Mouse (Mus musculus) naive thymus-derived CD4-positive, alpha-beta T cell, adult 2 months (primary cell): ENCODE measurements around the gene Rho.

Source experiments
- DNase-seq: peaks from one replicate; pipeline ENCODE4 v3.0.0-alpha.2; 2011; ENCODE audit warnings: low read depth

Rho gene

GRCm38 (mm10) chr6:115956418-115956921 is 24.9 kb downstream of the Rho start:
- DNase-seq = no peak

DNA sequence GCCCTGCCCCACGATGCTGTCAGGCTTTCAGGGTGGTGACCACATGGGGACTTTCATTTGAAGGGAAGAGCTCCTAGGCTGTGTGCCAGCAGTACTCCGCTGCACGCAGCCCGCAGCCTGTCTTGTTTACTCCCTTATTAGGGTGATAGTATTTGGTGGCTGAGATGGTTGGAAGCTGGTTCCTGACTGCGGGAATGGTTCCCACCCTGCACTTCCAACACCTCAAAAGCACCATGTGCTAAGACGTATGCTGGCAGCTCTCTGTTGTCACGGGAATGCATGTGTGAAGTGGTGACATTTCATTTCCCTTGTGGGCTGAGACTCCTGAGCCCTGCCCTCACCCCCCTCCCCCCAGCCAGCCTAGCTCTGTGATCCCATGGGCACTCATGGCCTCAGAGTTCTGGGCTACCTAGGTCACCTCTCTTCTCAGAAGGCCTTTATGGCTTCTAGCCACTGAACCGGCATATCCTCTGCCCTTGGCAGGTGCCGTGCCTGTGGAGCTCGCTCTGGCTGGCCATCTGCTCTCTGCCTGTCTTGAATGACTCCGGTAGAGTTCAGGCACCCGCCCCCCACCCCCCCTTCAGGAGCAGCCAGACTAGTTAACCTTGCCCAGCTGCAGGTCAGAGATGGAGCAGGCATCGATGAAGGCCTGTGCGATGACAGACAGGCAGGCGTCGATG is 25.5 kb downstream of the Rho start:
- no peak for DNase-seq

DNA sequence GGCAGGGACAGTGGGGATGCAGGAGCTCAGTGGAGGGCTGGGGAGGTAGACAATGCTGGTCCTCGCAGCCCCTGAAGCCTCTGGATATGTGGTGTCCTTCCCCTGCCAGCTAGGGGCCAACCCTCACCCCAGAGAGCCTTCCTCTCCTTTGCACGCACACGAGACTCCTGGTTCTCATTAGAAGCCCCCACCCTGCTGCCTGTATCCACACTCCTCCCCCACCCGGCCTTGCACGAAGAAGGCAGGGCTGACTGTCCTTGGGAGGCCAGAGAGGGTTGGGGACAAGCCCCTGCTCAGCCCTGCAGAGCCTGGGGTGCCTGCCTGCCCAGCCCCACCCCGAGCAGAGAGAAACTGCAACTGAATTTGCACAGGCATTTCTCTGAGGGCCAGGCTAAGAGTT is 26.1 kb downstream of the Rho start:
- DNase-seq = no peak

GRCm38 (mm10) chr6:115958445-115958844 is 26.9 kb downstream of the Rho start:
- no peak for DNase-seq

DNA sequence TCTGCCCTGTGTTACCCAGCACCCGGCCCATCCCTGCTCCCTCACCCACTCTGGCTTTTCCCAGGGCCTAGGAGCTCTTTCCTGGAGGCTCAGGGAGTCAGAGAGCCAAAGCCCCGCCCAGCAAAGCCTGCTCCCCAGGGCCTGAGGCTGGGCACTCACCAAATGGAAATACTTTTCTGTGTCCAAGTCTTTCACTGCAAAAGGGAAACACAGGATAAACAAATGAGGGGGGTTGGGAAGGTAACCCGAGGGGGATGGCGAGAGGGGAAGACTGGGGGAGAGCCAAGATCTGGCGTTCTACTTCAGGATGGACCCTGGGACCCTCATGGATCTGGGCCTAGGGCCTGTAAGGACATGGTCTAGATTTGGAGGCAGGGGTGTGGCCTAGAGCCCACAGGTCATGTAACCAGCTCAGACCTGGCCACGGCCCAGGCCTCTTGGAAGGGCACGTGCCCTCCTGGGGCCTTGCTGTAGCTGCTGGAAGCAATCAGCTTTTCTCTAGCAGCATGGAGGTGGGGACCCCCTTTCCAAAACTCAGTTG is 27.7 kb downstream of the Rho start:
- no peak for DNase-seq

DNA sequence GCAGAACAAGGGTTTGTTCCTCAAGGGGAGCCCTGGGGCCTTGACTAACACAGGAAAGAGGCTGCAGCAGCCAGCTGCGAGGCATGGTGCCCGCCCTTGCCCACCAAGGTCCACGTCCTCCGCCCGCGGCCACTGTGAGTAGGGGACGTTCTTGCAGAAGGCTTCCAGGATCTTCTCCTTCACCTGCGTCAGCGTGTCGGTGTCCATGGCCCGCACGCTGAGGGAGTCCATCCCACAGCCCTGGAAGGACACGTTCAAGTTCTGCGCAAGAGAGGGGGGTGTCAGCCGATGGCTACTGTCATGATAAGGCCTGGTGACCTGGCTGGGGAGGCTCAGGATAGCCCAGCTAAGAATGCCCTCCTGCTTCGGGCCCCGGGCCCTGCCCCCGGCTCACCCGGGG is 28.8 kb downstream of the Rho start:
- no peak for DNase-seq

- DNase-seq = no peak
Observed at GRCm38 (mm10) chr6:115961743-115962142, 30.2 kb downstream of the Rho start.

DNA sequence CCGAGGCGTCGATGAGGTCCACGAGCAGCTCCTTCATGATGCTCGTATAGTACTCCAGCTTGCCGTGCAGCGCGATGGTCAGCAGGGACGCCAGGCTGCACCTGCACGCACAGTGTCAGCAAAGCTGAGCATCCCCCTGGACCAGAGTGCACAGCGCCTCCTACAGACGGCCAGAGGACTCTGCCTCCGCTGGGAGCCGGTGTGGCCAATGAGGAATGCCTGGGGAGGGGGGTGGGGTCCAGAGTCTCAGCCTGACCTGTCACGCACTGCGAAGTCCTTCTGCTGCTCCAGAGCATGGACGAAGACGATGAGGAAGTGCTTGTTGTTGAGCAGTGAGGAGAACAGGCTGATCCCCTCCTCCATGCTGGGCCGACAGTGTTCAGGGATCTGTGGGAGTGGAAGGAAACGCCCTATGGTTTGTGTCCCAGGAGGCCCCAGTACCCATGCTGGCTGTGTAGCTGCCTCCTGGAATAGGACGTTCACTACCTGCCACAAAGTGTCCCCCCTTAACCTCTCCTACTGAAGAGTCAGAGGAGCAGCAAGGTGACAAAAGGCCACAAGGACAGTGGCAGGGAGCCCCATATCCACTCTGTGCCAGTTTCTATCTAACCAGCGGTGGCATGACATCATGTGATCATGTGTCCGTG is 31.0 kb downstream of the Rho start:
- DNase-seq = no peak

- no peak for DNase-seq
Observed at GRCm38 (mm10) chr6:115963656-115964055, 32.1 kb downstream of the Rho start.

- DNase-seq = no peak
Observed at GRCm38 (mm10) chr6:115966227-115966966, 34.8 kb downstream of the Rho start.

GRCm38 (mm10) chr6:115967291-115967880 is 35.8 kb downstream of the Rho start:
- no peak for DNase-seq

- DNase-seq = no peak
Observed at GRCm38 (mm10) chr6:115968086-115968485, 36.5 kb downstream of the Rho start.

- no peak for DNase-seq
Observed at GRCm38 (mm10) chr6:115968700-115969099, 37.2 kb downstream of the Rho start.

GRCm38 (mm10) chr6:115969103-115969502 is 37.6 kb downstream of the Rho start:
- no peak for DNase-seq

- DNase-seq = no peak
Observed at GRCm38 (mm10) chr6:115969952-115970351, 38.4 kb downstream of the Rho start.

GRCm38 (mm10) chr6:115971273-115972060 is 39.9 kb downstream of the Rho start:
- DNase-seq = peak; percentile 38

DNA sequence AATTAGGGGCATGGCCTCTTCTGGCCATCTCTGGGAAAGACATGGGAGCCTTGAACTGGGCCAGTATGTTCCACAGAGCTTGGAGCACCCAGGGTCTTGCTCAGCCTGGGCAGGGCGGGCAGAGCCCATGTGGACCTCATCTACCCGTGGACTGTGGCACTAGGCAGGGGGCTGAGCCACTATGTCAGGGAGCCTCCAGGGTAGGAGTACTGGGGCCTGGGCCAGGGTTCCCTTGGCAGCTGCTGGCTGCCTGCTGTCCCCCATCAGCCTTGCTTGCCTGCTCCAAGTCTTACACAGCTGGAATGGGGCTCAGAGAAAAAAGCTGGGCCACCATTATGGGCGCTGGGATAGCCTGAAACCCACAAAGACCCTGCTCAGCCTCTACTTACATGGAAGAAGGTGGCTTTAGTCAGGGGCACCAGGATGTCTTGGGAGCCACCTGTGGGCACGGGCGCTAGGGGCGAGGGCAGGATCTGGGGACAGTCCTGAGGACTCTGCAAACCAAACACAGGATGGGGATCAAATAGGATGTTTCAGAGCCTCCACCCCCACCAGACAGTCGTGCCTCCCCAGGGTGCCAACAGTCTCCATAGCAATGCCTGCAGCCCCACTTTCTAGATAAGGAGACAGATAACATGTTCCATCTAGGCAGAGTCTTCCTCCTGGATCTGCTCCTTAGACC is 40.7 kb downstream of the Rho start:
- DNase-seq = no peak

DNA sequence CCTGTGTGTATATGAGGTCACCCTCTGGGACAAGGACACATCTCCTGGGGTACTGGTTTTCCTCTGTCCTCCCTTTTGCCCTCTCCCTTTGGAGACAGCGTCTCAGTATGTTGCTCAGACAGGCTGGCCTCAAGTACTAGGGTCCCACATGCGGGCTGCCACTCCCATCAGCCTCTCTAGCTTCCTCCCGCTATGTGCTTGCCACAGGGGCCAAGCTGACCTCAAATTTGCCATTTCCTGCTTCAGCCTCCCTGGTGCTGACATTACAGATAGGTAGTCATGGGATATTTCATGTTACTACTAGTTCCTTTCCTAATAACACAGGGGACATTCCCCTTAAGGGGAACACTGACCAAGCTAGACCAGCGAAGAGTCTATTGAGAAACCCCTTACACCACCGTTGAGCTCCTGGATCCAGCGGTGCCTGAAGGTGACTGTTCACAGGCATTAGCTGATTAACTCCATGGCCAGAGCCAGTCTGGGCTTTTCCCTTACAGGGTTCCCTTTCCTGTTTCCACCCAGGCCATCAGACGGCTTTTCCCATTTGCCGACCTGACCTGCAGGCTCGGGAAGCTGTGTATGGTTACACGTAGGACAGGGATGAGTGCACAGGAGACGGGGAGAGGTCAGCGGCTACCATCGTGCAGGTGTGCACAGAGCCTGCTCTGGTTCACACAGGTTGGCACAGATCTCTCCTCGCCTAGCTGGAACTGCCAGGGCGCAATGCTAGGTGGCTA is 41.8 kb downstream of the Rho start:
- no peak for DNase-seq

GRCm38 (mm10) chr6:115973881-115974662 is 42.5 kb downstream of the Rho start:
- no peak for DNase-seq
